Mouse (Mus musculus): ENCODE measurements around the gene Tlk2.

GRCm38 (mm10) chr11:105261601-105262351, 83.2 kb downstream of the Tlk2 start:
- TF ChIP-seq CTCF (IDR thresholded peaks at IDR 0.05; ENCODE audit: borderline replicate concordance, insufficient read depth, low read length), result no peak
- no peak for TF ChIP-seq POLR2A (IDR thresholded peaks at IDR 0.05; ENCODE audit: low read depth, low read length)
